Mouse (Mus musculus) cerebellum, adult 9-11 months (tissue): Measurements from ENCODE around the gene Fry.
A peak's percentile ranks its signal among the peaks of the same experiment; 100 is the strongest.

Source experiments
- DNase-seq: peaks from one replicate; pipeline ENCODE4 v3.0.0; 2022

Gene Fry

GRCm38 (mm10) chr5:150176251-150177015, 58.0 kb downstream of the Fry start:
- DNase-seq = no peak

- DNase-seq = no peak
Observed at GRCm38 (mm10) chr5:150177757-150178156, 59.3 kb downstream of the Fry start.

- DNase-seq = no peak
Observed at GRCm38 (mm10) chr5:150178194-150178801, 59.9 kb downstream of the Fry start.

- DNase-seq = no peak
Observed at GRCm38 (mm10) chr5:150180985-150181607, 62.7 kb downstream of the Fry start.

- no peak for DNase-seq
Observed at GRCm38 (mm10) chr5:150184959-150185358, 66.5 kb downstream of the Fry start.

GRCm38 (mm10) chr5:150186121-150186520, 67.7 kb downstream of the Fry start:
- no peak for DNase-seq

- DNase-seq = no peak
Observed at GRCm38 (mm10) chr5:150186676-150187075, 68.2 kb downstream of the Fry start.

- DNase-seq = no peak
Observed at GRCm38 (mm10) chr5:150188031-150188430, 69.6 kb downstream of the Fry start.

- no peak for DNase-seq
Observed at GRCm38 (mm10) chr5:150190454-150191358, 72.3 kb downstream of the Fry start.

- peak; percentile 64 for DNase-seq
Observed at GRCm38 (mm10) chr5:150195514-150196210, 77.2 kb downstream of the Fry start.

GRCm38 (mm10) chr5:150196211-150196585, 77.8 kb downstream of the Fry start:
- no peak for DNase-seq

- no peak for DNase-seq
Observed at GRCm38 (mm10) chr5:150196881-150197311, 78.5 kb downstream of the Fry start.

GRCm38 (mm10) chr5:150206749-150207148, 88.3 kb downstream of the Fry start:
- no peak for DNase-seq

GRCm38 (mm10) chr5:150207596-150207995, 89.2 kb downstream of the Fry start:
- DNase-seq = no peak

- DNase-seq = no peak
Observed at GRCm38 (mm10) chr5:150208009-150208408, 89.6 kb downstream of the Fry start.

GRCm38 (mm10) chr5:150214081-150214480, 95.6 kb downstream of the Fry start:
- DNase-seq = no peak

- DNase-seq = no peak
Observed at GRCm38 (mm10) chr5:150216066-150216465, 97.6 kb downstream of the Fry start.

GRCm38 (mm10) chr5:150219457-150219856, 101.0 kb downstream of the Fry start:
- no peak for DNase-seq

- no peak for DNase-seq
Observed at GRCm38 (mm10) chr5:150220333-150220732, 101.9 kb downstream of the Fry start.

- no peak for DNase-seq
Observed at GRCm38 (mm10) chr5:150221806-150222205, 103.4 kb downstream of the Fry start.

GRCm38 (mm10) chr5:150223546-150224239, 105.2 kb downstream of the Fry start:
- DNase-seq = no peak

GRCm38 (mm10) chr5:150229086-150229485, 110.6 kb downstream of the Fry start:
- DNase-seq = no peak
